9 mouse cellular contexts compared by ENCODE assay signal in the genomic region with DNA sequence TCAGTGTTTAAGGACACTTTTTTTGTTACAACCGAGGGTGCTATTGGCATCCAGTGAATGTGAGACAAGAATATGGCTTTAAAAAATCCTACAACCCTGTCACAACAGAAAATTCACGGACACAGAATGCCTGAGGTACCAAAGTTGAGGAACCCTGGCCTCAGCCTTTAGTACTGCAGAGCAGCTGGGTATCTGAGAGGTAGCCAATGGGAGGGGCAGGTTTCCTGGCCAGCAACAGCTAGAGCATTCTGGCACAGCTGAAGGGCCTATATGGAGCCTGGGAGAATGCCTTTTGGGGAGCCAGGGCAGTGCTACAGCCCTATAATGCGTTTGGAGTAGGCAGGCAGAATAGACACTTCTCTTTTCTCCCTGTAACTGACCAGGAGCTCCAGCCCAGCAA. TPM values are rescaled to one million over a fixed set of nuclear protein-coding genes. Genes with fewer than 3 reads are reported as not detected.
A peak's percentile ranks its signal among the peaks of the same experiment; 100 is the strongest.
DNase-seq lines count a peak whose midpoint lies in the region; ATAC-seq and TF ChIP-seq lines count a peak whose summit lies in the region.
"Had no signal": no experiment of that assay in that cellular context is flagged by ENCODE, and none has a peak within 500 bp of the region (broad histone marks: within the 10 kb centered on the region; RNA-seq: fewer than 3 reads in every experiment).

No protein-coding gene starts in this region.

- peak overlapping the region; percentile 39; the same call in 1 of the 2 replicates for H3K9ac ChIP-seq in hindbrain, embryonic 16.5 days (ENCODE audit: low read depth, low read length)
- no peak overlapping the region for H3K9ac ChIP-seq in midbrain, embryonic 12.5 days (replicated peaks)

- H3K4me3 ChIP-seq in spleen, adult 2 months (ENCODE audit: extremely low read depth, insufficient read depth, insufficient read length): no peak overlapping the region
- no peak overlapping the region for H3K4me3 ChIP-seq in hindbrain, embryonic 16.5 days (ENCODE audit: low read length)
- no peak overlapping the region for H3K4me3 ChIP-seq in midbrain, embryonic 12.5 days
- H3K4me3 ChIP-seq: erythroblast, embryonic 14.5 days had no signal

- peak overlapping the region; percentile 86 for H3K27ac ChIP-seq in spleen, adult 2 months (ENCODE audit: insufficient read depth, low read length)
- peak overlapping the region; percentile 36; the same call in 1 of the 2 replicates for H3K27ac ChIP-seq in hindbrain, embryonic 16.5 days (ENCODE audit: low read depth, low read length)
- peak overlapping the region; percentile 63 for H3K27ac ChIP-seq in midbrain, embryonic 12.5 days (replicated peaks)

- TF ChIP-seq POLR2A in spleen, adult 2 months (IDR thresholded peaks at IDR 0.05; ENCODE audit: low read depth, low read length): no peak

- no peak for ATAC-seq in CD4-positive, CD25-positive, alpha-beta regulatory T cell, adult 4 months
- no peak for ATAC-seq in hindbrain, embryonic 16.5 days
- no peak for ATAC-seq in midbrain, embryonic 12.5 days (ENCODE audit: low FRiP score, low read depth)
- ATAC-seq in inflammation-experienced regulatory T-cells, adult 6 months: no peak

- TF ChIP-seq CTCF in spleen, adult 2 months (IDR thresholded peaks at IDR 0.05; ENCODE audit: extremely low read depth, insufficient read depth, insufficient read length, insufficient replicate concordance): no peak

- WGBS in spleen, adult 2 months: 24% methylated on average over 3 of the region's 3 CpGs
- WGBS in hindbrain, embryonic 16.5 days: 34% methylated on average over 3 of the region's 3 CpGs
- 19% methylated on average over 3 of the region's 3 CpGs for WGBS in midbrain, embryonic 12.5 days

- H3K36me3 ChIP-seq in spleen, adult 2 months (ENCODE audit: control insufficient read depth, insufficient read depth, low read length): no peaks in the 10 kb centered on the region
- no peaks in the 10 kb centered on the region for H3K36me3 ChIP-seq in hindbrain, embryonic 16.5 days (ENCODE audit: control insufficient read depth, insufficient read depth, low read length)
- no peaks in the 10 kb centered on the region for H3K36me3 ChIP-seq in midbrain, embryonic 12.5 days

- H3K27me3 ChIP-seq in spleen, adult 2 months (ENCODE audit: control insufficient read depth, insufficient read depth, low read length): no peaks in the 10 kb centered on the region
- H3K27me3 ChIP-seq in hindbrain, embryonic 16.5 days (replicated peaks; ENCODE audit: control insufficient read depth, insufficient read depth, low read length): no peaks in the 10 kb centered on the region
- H3K27me3 ChIP-seq in midbrain, embryonic 12.5 days: no peaks in the 10 kb centered on the region

- peak; percentile 30 for DNase-seq in CD4-positive, CD25-positive, alpha-beta regulatory T cell, adult 2 months (ENCODE audit: low read depth, low spot score)
- DNase-seq in spleen, adult 2 months (ENCODE audit: low read depth in 1 of 2, low spot score in 2 of 2): no peak
- no peak for DNase-seq in spleen, adult 12 weeks (ENCODE audit: low spot score)
- DNase-seq in yolk sac, embryonic 10.5 days (ENCODE audit: low spot score): no peak

- H3K9me3 ChIP-seq in hindbrain, embryonic 16.5 days (ENCODE audit: control insufficient read depth, low read length): no peaks in the 10 kb centered on the region
- no peaks in the 10 kb centered on the region for H3K9me3 ChIP-seq in midbrain, embryonic 12.5 days

- H3K4me1 ChIP-seq in spleen, adult 2 months (ENCODE audit: control insufficient read depth, insufficient read depth, insufficient read length): peaks cover 40% of the 10 kb centered on the region
- H3K4me1 ChIP-seq in hindbrain, embryonic 16.5 days (ENCODE audit: control insufficient read depth, insufficient read depth, low read depth, low read length): peaks cover 36% of the 10 kb centered on the region
- peaks cover 63% of the 10 kb centered on the region for H3K4me1 ChIP-seq in midbrain, embryonic 12.5 days

- no peak overlapping the region for H3K4me2 ChIP-seq in hindbrain, embryonic 16.5 days (ENCODE audit: low read length)
- no peak overlapping the region for H3K4me2 ChIP-seq in midbrain, embryonic 12.5 days (replicated peaks)

RNA-seq across cellular contexts. Expression of a gene that starts 2.9 kb away (rescaled TPM):
- 1 to 10 TPM; 2.0 to 6.3 TPM for polyA plus RNA-seq in CD4-positive, CD25-positive, alpha-beta regulatory T cell, adult 4 months (2017; shearing (Covaris generic))
- polyA plus RNA-seq in spleen, adult 2 months (2012; rRNA removed): 46.3 and 60.2 TPM in 2 replicates
- 59.8 and 71.7 TPM in 2 replicates for polyA plus RNA-seq in hindbrain, embryonic 16.5 days (2015; fragmentation: Nextera tagmentation; extraction: Ambion mirVana)
- polyA plus RNA-seq in midbrain, embryonic 12.5 days (2016; fragmentation: Nextera tagmentation; extraction: Ambion mirVana): 135 and 142 TPM in 2 replicates
- 1 to 10 TPM; 3.2 to 6.6 (median 5.1) TPM for polyA plus RNA-seq in inflammation-experienced regulatory T-cells, adult 6 months (2017; shearing (Covaris generic))

RNA-seq across cellular contexts. Expression of a gene that starts 3.1 kb away (rescaled TPM):
- 100 to 1,000 TPM in 1 of 2 experiments, 10 to 100 TPM in 1; 64.4 to 121 TPM for polyA plus RNA-seq in CD4-positive, CD25-positive, alpha-beta regulatory T cell, adult 4 months (2017; shearing (Covaris generic))
- polyA plus RNA-seq in spleen, adult 2 months (2012; rRNA removed): 23.6 and 25.7 TPM in 2 replicates
- polyA plus RNA-seq in hindbrain, embryonic 16.5 days (2015; fragmentation: Nextera tagmentation; extraction: Ambion mirVana): 179 and 199 TPM in 2 replicates
- 103 and 108 TPM in 2 replicates for polyA plus RNA-seq in midbrain, embryonic 12.5 days (2016; fragmentation: Nextera tagmentation; extraction: Ambion mirVana)
- 10 to 100 TPM; 55.8 to 71.3 (median 70.8) TPM for polyA plus RNA-seq in inflammation-experienced regulatory T-cells, adult 6 months (2017; shearing (Covaris generic))

RNA-seq across cellular contexts. Expression of a gene that starts 27.5 kb away (rescaled TPM):
- polyA plus RNA-seq in CD4-positive, CD25-positive, alpha-beta regulatory T cell, adult 4 months (2017; shearing (Covaris generic)): not detected
- 3.2 and 3.7 TPM in 2 replicates for polyA plus RNA-seq in spleen, adult 2 months (2012; rRNA removed)
- 5.8 and 6.8 TPM in 2 replicates for polyA plus RNA-seq in hindbrain, embryonic 16.5 days (2015; fragmentation: Nextera tagmentation; extraction: Ambion mirVana)
- polyA plus RNA-seq in midbrain, embryonic 12.5 days (2016; fragmentation: Nextera tagmentation; extraction: Ambion mirVana): 21.7 and 41.3 TPM in 2 replicates
- not detected for polyA plus RNA-seq in inflammation-experienced regulatory T-cells, adult 6 months (2017; shearing (Covaris generic))
- polyA plus RNA-seq: erythroblast, embryonic 14.5 days had no signal

RNA-seq across cellular contexts. Expression of a gene that starts 56.5 kb away (rescaled TPM):
- 100 to 1,000 TPM; 222 to 330 TPM for polyA plus RNA-seq in CD4-positive, CD25-positive, alpha-beta regulatory T cell, adult 4 months (2017; shearing (Covaris generic))
- 51.1 and 53.0 TPM in 2 replicates for polyA plus RNA-seq in spleen, adult 2 months (2012; rRNA removed)
- 107 and 120 TPM in 2 replicates for polyA plus RNA-seq in hindbrain, embryonic 16.5 days (2015; fragmentation: Nextera tagmentation; extraction: Ambion mirVana)
- 265 and 274 TPM in 2 replicates for polyA plus RNA-seq in midbrain, embryonic 12.5 days (2016; fragmentation: Nextera tagmentation; extraction: Ambion mirVana)
- polyA plus RNA-seq in inflammation-experienced regulatory T-cells, adult 6 months (2017; shearing (Covaris generic)): 100 to 1,000 TPM; 198 to 359 (median 205) TPM

Comparison
In these comparisons a context has a peak if more than half of its experiments do, and no peak if none do; other contexts are left out.
1. H3K27ac ChIP-seq: peak in every context shown above with its lines; median percentile 86 in spleen, adult 2 months; 63 in midbrain, embryonic 12.5 days; 36 in hindbrain, embryonic 16.5 days.